Mouse (Mus musculus): ENCODE data around the gene Gm15217.

Gene Gm15217

GRCm38 (mm10) chr14:46379285-46379684 is at the start of gene Gm15217:
Gene Gm15217 (plus strand): TSS chr14:46379414.
- no peak for DNase-seq (ENCODE audit: low spot score)

- no peak for DNase-seq (ENCODE audit: low spot score)
These were observed 45.6 kb upstream of the Gm15217 start for GRCm38 (mm10) chr14:46333421-46334237.

GRCm38 (mm10) chr14:46338801-46339200 is 40.4 kb upstream of the Gm15217 start:
- DNase-seq (ENCODE audit: low spot score) = no peak

GRCm38 (mm10) chr14:46344750-46345149 is 34.5 kb upstream of the Gm15217 start:
- DNase-seq (ENCODE audit: low spot score) = no peak

GRCm38 (mm10) chr14:46357286-46357685 is 21.9 kb upstream of the Gm15217 start:
- no peak for DNase-seq (ENCODE audit: low spot score)

GRCm38 (mm10) chr14:46357696-46358095 is 21.5 kb upstream of the Gm15217 start:
- DNase-seq (ENCODE audit: low spot score) = no peak

GRCm38 (mm10) chr14:46363209-46363608 is 16.0 kb upstream of the Gm15217 start:
- DNase-seq (ENCODE audit: low spot score) = no peak

GRCm38 (mm10) chr14:46372452-46372851 is 6.8 kb upstream of the Gm15217 start:
- DNase-seq (ENCODE audit: low spot score) = no peak

- DNase-seq (ENCODE audit: low spot score) = no peak
These were observed 3.4 kb upstream of the Gm15217 start for GRCm38 (mm10) chr14:46375796-46376195.

GRCm38 (mm10) chr14:46380286-46380721 is 1.1 kb downstream of the Gm15217 start:
- no peak for DNase-seq (ENCODE audit: low spot score)

GRCm38 (mm10) chr14:46381457-46381856 is 2.2 kb downstream of the Gm15217 start:
- no peak for DNase-seq (ENCODE audit: low spot score)

- no peak for DNase-seq (ENCODE audit: low spot score)
These were observed 5.9 kb downstream of the Gm15217 start for GRCm38 (mm10) chr14:46384946-46385691.

- no peak for DNase-seq (ENCODE audit: low spot score)
These were observed 6.7 kb downstream of the Gm15217 start for GRCm38 (mm10) chr14:46385701-46386477.

- DNase-seq (ENCODE audit: low spot score) = no peak
These were observed 7.5 kb downstream of the Gm15217 start for GRCm38 (mm10) chr14:46386478-46387356.

- no peak for DNase-seq (ENCODE audit: low spot score)
These were observed 8.1 kb downstream of the Gm15217 start for GRCm38 (mm10) chr14:46387357-46387671.

- no peak for DNase-seq (ENCODE audit: low spot score)
These were observed 8.7 kb downstream of the Gm15217 start for GRCm38 (mm10) chr14:46387821-46388481.

- no peak for DNase-seq (ENCODE audit: low spot score)
These were observed 9.4 kb downstream of the Gm15217 start for GRCm38 (mm10) chr14:46388636-46389035.

- no peak for DNase-seq (ENCODE audit: low spot score)
These were observed 10.4 kb downstream of the Gm15217 start for GRCm38 (mm10) chr14:46389438-46390248.

- DNase-seq (ENCODE audit: low spot score) = no peak
These were observed 11.1 kb downstream of the Gm15217 start, which contains the start of gene Bmp4 for GRCm38 (mm10) chr14:46390249-46390775. Gene Bmp4 (minus strand): TSS chr14:46390669.
